Mouse (Mus musculus) neural tube, embryonic 14.5 days (tissue): ENCODE data around the gene Yif1a. TPM values are rescaled to one million over a fixed set of nuclear protein-coding genes. Genes with fewer than 3 reads are reported as not detected.

Experiments used
- ATAC-seq: fragments of 200-750 bp; cut with Nextera tagmentation; 2 replicates; pipeline ENCODE4 v1.8.0; 2017; ENCODE audit warnings: low read depth, mild to moderate bottlenecking, moderate TSS enrichment, moderate library complexity
- H3K27ac ChIP-seq: fragments of 300-500 bp; sonication (generic); 2 replicates; pipeline ENCODE4 v1.5.1; 2014; ENCODE audit warnings: low read depth, mild to moderate bottlenecking, control low read depth, low read length, moderate library complexity, mixed read lengths
- H3K27me3 ChIP-seq: fragments of 300-500 bp; sonication (generic); 2 replicates; pipeline ENCODE4 v1.6.1; 2014; ENCODE audit warnings: low read length; ENCODE audit not compliant: control insufficient read depth, insufficient read depth
- H3K36me3 ChIP-seq: fragments of 300-500 bp; sonication (generic); 2 replicates; pipeline ENCODE4 v1.6.1; 2014; ENCODE audit warnings: low read length, mixed read lengths; ENCODE audit not compliant: control insufficient read depth, insufficient read depth
- H3K4me1 ChIP-seq: fragments of 300-500 bp; sonication (generic); 2 replicates; pipeline ENCODE4 v1.6.1; 2014; ENCODE audit warnings: low read length; ENCODE audit not compliant: control insufficient read depth, insufficient read depth
- H3K4me2 ChIP-seq: fragments of 300-500 bp; sonication (generic); 2 replicates; pipeline ENCODE4 v1.6.1; 2014; ENCODE audit warnings: mild to moderate bottlenecking, low read depth, low read length, control low read depth
- H3K4me3 ChIP-seq: fragments of 300-500 bp; sonication (generic); 2 replicates; pipeline ENCODE4 v1.5.1; 2014; ENCODE audit warnings: low read depth, low read length, control low read depth, mixed read lengths
- H3K9ac ChIP-seq: fragments of 300-500 bp; sonication (generic); replicated peaks from 2 replicates; pipeline ENCODE4 v1.6.1; 2014; ENCODE audit warnings: low read depth, mild to moderate bottlenecking, control low read depth, low read length, mixed read lengths
- H3K9me3 ChIP-seq: fragments of 300-500 bp; sonication (generic); 2 replicates; pipeline ENCODE4 v1.6.1; 2016; ENCODE audit warnings: low read length; ENCODE audit not compliant: control insufficient read depth
- WGBS: fragments of 180-500 bp; shearing (Covaris S2); extraction: QIAGEN DNeasy Blood & Tissue Kit; methylation state at CpG from one replicate; pipeline ENCODE4 v1.1.7; 2014; 5-methylcytosine and 5-hydroxymethylcytosine counted together
- polyA plus RNA-seq: library from polyadenylated mRNA; unstranded; fragments of >200 nt; fragmentation: Nextera tagmentation; extraction: Ambion mirVana; gene quantifications from 2 replicates; pipeline ENCODE4 v1.2.1, GENCODE M21; 2014

The Yif1a gene
- polyA plus RNA-seq, 1 experiment from 2014 or later: 62.2 TPM

GRCm38 (mm10) chr19:5067867-5068569 lies 20.3 kb upstream of the Yif1a start, which contains the start of gene Cd248:
TSS of gene Cd248 (plus strand) at chr19:5068078.
- no peaks in the 10 kb centered on the region for H3K9me3 ChIP-seq
- no peaks in the 10 kb centered on the region for H3K36me3 ChIP-seq
- peak within 1 kb of the TSS; percentile 54 for H3K9ac ChIP-seq
- H3K4me3 ChIP-seq: peak within 1 kb of the TSS; percentile 37
- WGBS: under 1% methylated on average over 44 of the region's 56 CpGs
- H3K27me3 ChIP-seq: peaks cover 18% of the 10 kb centered on the region
- no peak for ATAC-seq
- peak within 1 kb of the TSS; percentile 16; the same call in 1 of the 2 replicates for H3K27ac ChIP-seq
- peak within 1 kb of the TSS; percentile 57 for H3K4me2 ChIP-seq
- peaks cover 28% of the 10 kb centered on the region for H3K4me1 ChIP-seq

GRCm38 (mm10) chr19:5068570-5069234 lies 19.6 kb upstream of the Yif1a start:
- H3K27me3 ChIP-seq: peaks cover 18% of the 10 kb centered on the region
- H3K4me2 ChIP-seq: peak overlapping the region; percentile 57
- H3K4me3 ChIP-seq: peak overlapping the region; percentile 37
- no peak for ATAC-seq
- H3K27ac ChIP-seq: no peak overlapping the region
- H3K36me3 ChIP-seq: no peaks in the 10 kb centered on the region
- peaks cover 28% of the 10 kb centered on the region for H3K4me1 ChIP-seq
- WGBS: 35% methylated on average over 21 of the region's 21 CpGs
- no peaks in the 10 kb centered on the region for H3K9me3 ChIP-seq
- H3K9ac ChIP-seq: peak overlapping the region; percentile 54

- ATAC-seq: no peak
- H3K9me3 ChIP-seq: no peaks in the 10 kb centered on the region
- H3K36me3 ChIP-seq: no peaks in the 10 kb centered on the region
- H3K4me2 ChIP-seq: peak overlapping the region; percentile 57; the same call in 1 of the 2 replicates
- no peak overlapping the region for H3K27ac ChIP-seq
- H3K4me1 ChIP-seq: peaks cover 28% of the 10 kb centered on the region
- 78% methylated on average over 5 of the region's 5 CpGs for WGBS
- H3K9ac ChIP-seq: no peak overlapping the region
- H3K4me3 ChIP-seq: peak overlapping the region; percentile 37; the same call in 1 of the 2 replicates
- H3K27me3 ChIP-seq: peaks cover 18% of the 10 kb centered on the region
Observed at GRCm38 (mm10) chr19:5069486-5069885, 18.9 kb upstream of the Yif1a start.

GRCm38 (mm10) chr19:5069978-5070377 lies 18.4 kb upstream of the Yif1a start:
- H3K4me3 ChIP-seq: no peak overlapping the region
- ATAC-seq: no peak
- H3K4me1 ChIP-seq: peaks cover 28% of the 10 kb centered on the region
- peaks cover 18% of the 10 kb centered on the region for H3K27me3 ChIP-seq
- no peaks in the 10 kb centered on the region for H3K36me3 ChIP-seq
- no peak overlapping the region for H3K27ac ChIP-seq
- 85% methylated on average over 7 of the region's 7 CpGs for WGBS
- H3K9me3 ChIP-seq: no peaks in the 10 kb centered on the region
- H3K9ac ChIP-seq: no peak overlapping the region
- H3K4me2 ChIP-seq: 0 out of 2 replicates have a peak overlapping the region, but pooled peaks have one; percentile 57

GRCm38 (mm10) chr19:5071077-5071476 lies 17.3 kb upstream of the Yif1a start:
- H3K27ac ChIP-seq: peak overlapping the region; percentile 61
- no peaks in the 10 kb centered on the region for H3K36me3 ChIP-seq
- H3K4me2 ChIP-seq: peak overlapping the region; percentile 61
- peak overlapping the region; percentile 36 for H3K4me3 ChIP-seq
- H3K27me3 ChIP-seq: peaks cover 20% of the 10 kb centered on the region
- peak overlapping the region; percentile 49 for H3K9ac ChIP-seq
- H3K4me1 ChIP-seq: peaks cover 28% of the 10 kb centered on the region
- no peaks in the 10 kb centered on the region for H3K9me3 ChIP-seq
- ATAC-seq: no peak
- WGBS: 6% methylated on average over 11 of the region's 11 CpGs

GRCm38 (mm10) chr19:5071545-5072369 lies 16.6 kb upstream of the Yif1a start:
- Histone ChIP-seq H3K4me1 (peaks cover 28% of the 10 kb centered on the region), H3K4me2 (peak overlapping the region; percentile 61), H3K4me3 (peak overlapping the region; percentile 36), H3K27ac (peak overlapping the region; percentile 61), H3K9me3 (no peaks in the 10 kb centered on the region), H3K27me3 (peaks cover 20% of the 10 kb centered on the region), H3K9ac (peak overlapping the region; percentile 49), H3K36me3 (no peaks in the 10 kb centered on the region)
- under 1% methylated on average over 40 of the region's 40 CpGs for WGBS
- peak; percentile 74 for ATAC-seq

GRCm38 (mm10) chr19:5072389-5073019 lies 15.8 kb upstream of the Yif1a start:
- peaks cover 25% of the 10 kb centered on the region for H3K4me1 ChIP-seq
- H3K27ac ChIP-seq: no peak overlapping the region
- no peaks in the 10 kb centered on the region for H3K9me3 ChIP-seq
- peaks cover 14% of the 10 kb centered on the region for H3K27me3 ChIP-seq
- 0 out of 2 replicates have a peak, but pooled peaks have one; percentile 2 for ATAC-seq
- H3K9ac ChIP-seq: no peak overlapping the region
- peak overlapping the region; percentile 61 for H3K4me2 ChIP-seq
- H3K4me3 ChIP-seq: peak overlapping the region; percentile 36
- 3% methylated on average over 20 of the region's 20 CpGs for WGBS
- no peaks in the 10 kb centered on the region for H3K36me3 ChIP-seq

GRCm38 (mm10) chr19:5073028-5073427 lies 15.3 kb upstream of the Yif1a start:
- Histone ChIP-seq H3K4me2 (peak overlapping the region; percentile 61; the same call in 1 of the 2 replicates), H3K36me3 (no peaks in the 10 kb centered on the region), H3K4me3 (0 out of 2 replicates have a peak overlapping the region, but pooled peaks have one; percentile 14), H3K9me3 (no peaks in the 10 kb centered on the region), H3K27me3 (peaks cover 12% of the 10 kb centered on the region), H3K4me1 (peaks cover 20% of the 10 kb centered on the region), H3K27ac (no peak overlapping the region), H3K9ac (no peak overlapping the region)
- no peak for ATAC-seq
- WGBS: 2% methylated on average over 15 of the region's 15 CpGs
